Mouse (Mus musculus): Measurements from ENCODE around the gene H2-Q1.
A peak's percentile ranks its signal among the peaks of the same experiment; 100 is the strongest.
"Not testable (repeated sequence)": the region's sequence is repeated elsewhere in the genome, so short reads cannot be mapped to it uniquely, and the experiment has no call there.

Gene H2-Q1

GRCm38 (mm10) chr17:35320327-35321081, at the start of gene H2-Q1:
H2-Q1 (plus strand) TSS chr17:35320405.
- ATAC-seq (ENCODE audit: low TSS enrichment): no peak

- no peak for ATAC-seq (ENCODE audit: low TSS enrichment)
Observed at GRCm38 (mm10) chr17:35272249-35272648, 48.0 kb upstream of the H2-Q1 start.

GRCm38 (mm10) chr17:35274770-35275169, 45.4 kb upstream of the H2-Q1 start:
- peak; percentile 65; the same call in 1 of the 2 replicates for ATAC-seq (ENCODE audit: low TSS enrichment)

- no peak for ATAC-seq (ENCODE audit: low TSS enrichment)
Observed at GRCm38 (mm10) chr17:35276304-35276864, 43.8 kb upstream of the H2-Q1 start.

- ATAC-seq (ENCODE audit: low TSS enrichment): no peak
Observed at GRCm38 (mm10) chr17:35278049-35278448, 42.2 kb upstream of the H2-Q1 start.

- no peak for ATAC-seq (ENCODE audit: low TSS enrichment)
Observed at GRCm38 (mm10) chr17:35278957-35279688, 41.1 kb upstream of the H2-Q1 start.

- ATAC-seq (ENCODE audit: low TSS enrichment): no peak
Observed at GRCm38 (mm10) chr17:35280276-35280675, 39.9 kb upstream of the H2-Q1 start.

GRCm38 (mm10) chr17:35285431-35285830, 34.8 kb upstream of the H2-Q1 start:
- no peak for ATAC-seq (ENCODE audit: low TSS enrichment)

- ATAC-seq (ENCODE audit: low TSS enrichment): not testable (repeated sequence)
Observed at GRCm38 (mm10) chr17:35295796-35296195, 24.4 kb upstream of the H2-Q1 start.

- not testable (repeated sequence) for ATAC-seq (ENCODE audit: low TSS enrichment)
Observed at GRCm38 (mm10) chr17:35300261-35300945, 19.8 kb upstream of the H2-Q1 start.

GRCm38 (mm10) chr17:35301645-35302258, 18.5 kb upstream of the H2-Q1 start:
- peak; percentile 27; the same call in 1 of the 2 replicates for ATAC-seq (ENCODE audit: low TSS enrichment)

- ATAC-seq (ENCODE audit: low TSS enrichment): no peak
Observed at GRCm38 (mm10) chr17:35303271-35303670, 16.9 kb upstream of the H2-Q1 start.

- ATAC-seq (ENCODE audit: low TSS enrichment): no peak
Observed at GRCm38 (mm10) chr17:35303756-35304350, 16.4 kb upstream of the H2-Q1 start.

- ATAC-seq (ENCODE audit: low TSS enrichment): no peak
Observed at GRCm38 (mm10) chr17:35304478-35304877, 15.7 kb upstream of the H2-Q1 start.

- not testable (repeated sequence) for ATAC-seq (ENCODE audit: low TSS enrichment)
Observed at GRCm38 (mm10) chr17:35304921-35305320, 15.3 kb upstream of the H2-Q1 start.

- ATAC-seq (ENCODE audit: low TSS enrichment): no peak
Observed at GRCm38 (mm10) chr17:35318671-35319070, 1.5 kb upstream of the H2-Q1 start.

GRCm38 (mm10) chr17:35325124-35325523, 4.9 kb downstream of the H2-Q1 start:
- ATAC-seq (ENCODE audit: low TSS enrichment): not testable (repeated sequence)

GRCm38 (mm10) chr17:35326000-35326399, 5.8 kb downstream of the H2-Q1 start:
- not testable (repeated sequence) for ATAC-seq (ENCODE audit: low TSS enrichment)

- not testable (repeated sequence) for ATAC-seq (ENCODE audit: low TSS enrichment)
Observed at GRCm38 (mm10) chr17:35329714-35330113, 9.5 kb downstream of the H2-Q1 start.

GRCm38 (mm10) chr17:35331546-35331945, 11.3 kb downstream of the H2-Q1 start:
- not testable (repeated sequence) for ATAC-seq (ENCODE audit: low TSS enrichment)

GRCm38 (mm10) chr17:35342071-35342671, 22.0 kb downstream of the H2-Q1 start, which contains the start of gene H2-Q2:
H2-Q2 (plus strand) TSS chr17:35342242.
- no peak for ATAC-seq (ENCODE audit: low TSS enrichment)
